ENCODE assay signal across 11 mouse cellular contexts in genomic region chr10:22813317-22813960, GRCm38 (mm10). TPM values are rescaled to one million over a fixed set of nuclear protein-coding genes. Genes with fewer than 3 reads are reported as not detected.
DNase-seq lines count a peak whose midpoint lies in the region; ATAC-seq and TF ChIP-seq lines count a peak whose summit lies in the region.
"Had no signal": no experiment of that assay in that cellular context is flagged by ENCODE, and none has a peak within 500 bp of the region (broad histone marks: within the 10 kb centered on the region; RNA-seq: fewer than 3 reads in every experiment).

No protein-coding gene starts in this region.

- peak overlapping the region; percentile 35; the same call in 1 of the 2 replicates for H3K4me3 ChIP-seq in kidney, adult 2 months (ENCODE audit: insufficient read depth, low read depth, low read length)
- peak overlapping the region; percentile 18 for H3K4me3 ChIP-seq in intestine, embryonic 15.5 days (replicated peaks)
- H3K4me3 ChIP-seq in midbrain, embryonic 14.5 days (replicated peaks; ENCODE audit: low read depth, low read length) = no peak overlapping the region

- H3K27me3 ChIP-seq in kidney, adult 2 months (replicated peaks; ENCODE audit: control insufficient read depth, insufficient read depth, low read length) = peaks cover 3% of the 10 kb centered on the region
- H3K27me3 ChIP-seq in intestine, embryonic 15.5 days (replicated peaks) = peaks cover 14% of the 10 kb centered on the region
- peaks cover 79% of the 10 kb centered on the region for H3K27me3 ChIP-seq in midbrain, embryonic 14.5 days (ENCODE audit: control insufficient read depth, insufficient read depth, low read length)
- H3K27me3 ChIP-seq: CH12.LX had no signal

- no peak for DNase-seq in kidney, adult 2 months
- no peak for DNase-seq in kidney, adult 11 months
- DNase-seq in embryo, embryonic 10.5 days (ENCODE audit: low spot score) = peak; percentile 61
- DNase-seq in midbrain, embryonic 14.5 days = peak; percentile 56
- DNase-seq in c-Kit-positive CD71-positive TER-119-positive erythroid progenitor cells, embryonic 14.5 days (ENCODE audit: low spot score) = no peak
- DNase-seq in adrenal gland, postnatal 14 days = no peak
- DNase-seq in frontal cortex, postnatal 14 days (ENCODE audit: low spot score in 2 of 2) = no peak
- DNase-seq: cerebellum, postnatal 36 days; spleen, adult 18-20 months had no signal

- TF ChIP-seq POLR2A in kidney, adult 2 months (IDR thresholded peaks at IDR 0.05; ENCODE audit: low read depth, low read length) = no peak

- H3K36me3 ChIP-seq in kidney, adult 2 months (ENCODE audit: control insufficient read depth, insufficient read depth, low read length) = no peaks in the 10 kb centered on the region
- H3K36me3 ChIP-seq in intestine, embryonic 15.5 days = no peaks in the 10 kb centered on the region
- H3K36me3 ChIP-seq in midbrain, embryonic 14.5 days (ENCODE audit: control insufficient read depth, insufficient read depth, low read length) = no peaks in the 10 kb centered on the region

- H3K4me2 ChIP-seq in intestine, embryonic 15.5 days (replicated peaks) = peak overlapping the region; percentile 58
- H3K4me2 ChIP-seq in midbrain, embryonic 14.5 days (ENCODE audit: low read length) = peak overlapping the region; percentile 22

- WGBS in kidney, adult 2 months = 3% methylated on average over 18 of the region's 18 CpGs
- WGBS in intestine, embryonic 15.5 days = 2% methylated on average over 17 of the region's 18 CpGs
- under 1% methylated on average over 18 of the region's 18 CpGs for WGBS in midbrain, embryonic 14.5 days

- 0 out of 2 replicates have a peak, but pooled peaks cover 2% of the 10 kb centered on the region for H3K4me1 ChIP-seq in kidney, adult 2 months (ENCODE audit: control insufficient read depth, insufficient read depth, low read length)
- peaks cover 5% of the 10 kb centered on the region; the same call in 1 of the 2 replicates for H3K4me1 ChIP-seq in intestine, embryonic 15.5 days (replicated peaks)
- H3K4me1 ChIP-seq in midbrain, embryonic 14.5 days (ENCODE audit: control insufficient read depth, insufficient read depth, low read length) = no peaks in the 10 kb centered on the region

- peak overlapping the region; percentile 23 for H3K9ac ChIP-seq in intestine, embryonic 15.5 days
- H3K9ac ChIP-seq in midbrain, embryonic 14.5 days (replicated peaks; ENCODE audit: low read length) = no peak overlapping the region

- no peaks in the 10 kb centered on the region for H3K9me3 ChIP-seq in intestine, embryonic 15.5 days
- no peaks in the 10 kb centered on the region for H3K9me3 ChIP-seq in midbrain, embryonic 14.5 days (ENCODE audit: control insufficient read depth, low read length)

- peak; percentile 65 for ATAC-seq in intestine, embryonic 15.5 days
- ATAC-seq in midbrain, embryonic 14.5 days (ENCODE audit: low FRiP score, low TSS enrichment) = no peak

- H3K27ac ChIP-seq in kidney, adult 2 months (ENCODE audit: insufficient read depth, low read depth, low read length) = peak overlapping the region; percentile 66
- H3K27ac ChIP-seq in intestine, embryonic 15.5 days = peak overlapping the region; percentile 69
- H3K27ac ChIP-seq in midbrain, embryonic 14.5 days (replicated peaks; ENCODE audit: low read depth, low read length) = no peak overlapping the region

- no peak for TF ChIP-seq CTCF in kidney, adult 2 months (conservative IDR thresholded peaks at IDR 0.05; ENCODE audit: insufficient read depth, insufficient read length, low read depth, low read length)

RNA-seq across cellular contexts. Expression of gene Tcf21, which starts 6.5 kb away (rescaled TPM):
- 124 and 141 TPM in 2 replicates for polyA plus RNA-seq in kidney, adult 2 months (2012; rRNA removed)
- polyA plus RNA-seq in intestine, embryonic 15.5 days (2015; fragmentation: Nextera tagmentation; extraction: Ambion mirVana) = 151 and 186 TPM in 2 replicates
- not detected in 2 replicates for polyA plus RNA-seq in midbrain, embryonic 14.5 days (2014; fragmentation: Nextera tagmentation; extraction: Ambion mirVana)
- total RNA-seq in adrenal gland, postnatal 14 days (2021) = 12.3 and 13.9 TPM in 2 replicates
- total RNA-seq: CH12.LX had no signal

Comparison
In these comparisons a context has a peak if more than half of its experiments do, and no peak if none do; other contexts are left out.
1. DNase-seq: peak in embryo, embryonic 10.5 days (single experiment) and midbrain, embryonic 14.5 days (single experiment); none in kidney, adult 2 months (single experiment), kidney, adult 11 months (single experiment), c-Kit-positive CD71-positive TER-119-positive erythroid progenitor cells, embryonic 14.5 days (single experiment), adrenal gland, postnatal 14 days (single experiment) and frontal cortex, postnatal 14 days (0 of 2).
2. RNA of gene Tcf21, which starts 6.5 kb away (polyA plus RNA-seq): 151 to 186 TPM in intestine, embryonic 15.5 days and 124 to 141 TPM in kidney, adult 2 months; not detected in midbrain, embryonic 14.5 days; every median in the first group is over 100 times any median in the second.